Mouse (Mus musculus): ENCODE measurements around the gene Xpa. TPM values are rescaled to one million over a fixed set of nuclear protein-coding genes. Genes with fewer than 3 reads are reported as not detected.

The Xpa gene
- 23.8 and 24.3 TPM in 2 replicates for polyA plus RNA-seq (2014; fragmentation: Nextera tagmentation; extraction: Ambion mirVana)

DNA sequence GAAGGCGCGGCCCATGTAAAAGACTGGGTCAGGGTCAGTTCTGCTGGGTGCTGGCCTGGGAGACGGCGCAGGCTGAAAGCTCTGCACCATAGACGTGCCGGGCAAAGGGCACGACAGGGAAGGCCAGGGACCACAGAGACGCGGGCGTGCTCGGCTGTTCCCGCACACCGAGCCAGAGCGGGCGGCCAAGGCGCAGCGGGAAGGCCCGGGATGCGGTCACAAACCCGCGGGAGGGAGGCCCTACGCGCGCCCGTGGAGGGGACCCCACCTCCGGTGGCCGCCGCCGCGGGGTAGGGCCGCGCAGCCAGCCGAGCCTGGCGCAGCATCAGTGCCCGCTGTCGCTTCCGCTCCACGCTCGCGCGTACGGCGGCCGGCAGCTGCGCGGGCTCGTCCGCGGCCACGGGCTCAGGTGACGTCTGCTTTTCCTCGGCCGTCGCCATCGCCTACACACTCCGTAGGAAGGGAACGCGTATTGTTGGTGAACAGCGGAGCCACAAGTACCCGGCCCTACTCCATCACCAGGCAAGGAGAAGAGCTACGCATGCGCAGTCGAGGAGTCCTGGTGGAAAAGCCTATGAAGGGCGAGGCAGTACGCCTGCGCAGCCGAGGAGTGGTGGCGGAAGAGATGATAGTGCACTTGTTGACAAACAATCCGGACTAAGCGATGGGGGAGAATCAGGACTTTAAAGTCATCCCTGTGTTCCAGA, at the start of gene Xpa:
TSS of gene Xpa (minus strand) at position 531 of the 707 bp plus-strand sequence.
- peak; percentile 94 for ATAC-seq (ENCODE audit: low FRiP score, low TSS enrichment)
- Histone ChIP-seq H3K4me2 (replicated peaks; ENCODE audit: low read depth, low read length) (peak within 1 kb of the TSS; percentile 80), H3K9ac (ENCODE audit: low read depth, low read length) (peak within 1 kb of the TSS; percentile 91), H3K4me1 (ENCODE audit: control insufficient read depth, insufficient read depth, low read length) (no peaks in the 10 kb centered on the region; the same call in 1 of the 2 replicates), H3K9me3 (ENCODE audit: control insufficient read depth, low read length) (no peaks in the 10 kb centered on the region), H3K4me3 (ENCODE audit: low read length) (peak within 1 kb of the TSS; percentile 90), H3K36me3 (ENCODE audit: control insufficient read depth, insufficient read depth, low read length) (peaks cover 5% of the 10 kb centered on the region; the same call in 1 of the 2 replicates), H3K27me3 (ENCODE audit: control insufficient read depth, insufficient read depth, low read length) (no peaks in the 10 kb centered on the region), H3K27ac (ENCODE audit: low read depth, low read length) (peak within 1 kb of the TSS; percentile 68)
- WGBS: under 1% methylated on average over 54 of the region's 70 CpGs

DNA sequence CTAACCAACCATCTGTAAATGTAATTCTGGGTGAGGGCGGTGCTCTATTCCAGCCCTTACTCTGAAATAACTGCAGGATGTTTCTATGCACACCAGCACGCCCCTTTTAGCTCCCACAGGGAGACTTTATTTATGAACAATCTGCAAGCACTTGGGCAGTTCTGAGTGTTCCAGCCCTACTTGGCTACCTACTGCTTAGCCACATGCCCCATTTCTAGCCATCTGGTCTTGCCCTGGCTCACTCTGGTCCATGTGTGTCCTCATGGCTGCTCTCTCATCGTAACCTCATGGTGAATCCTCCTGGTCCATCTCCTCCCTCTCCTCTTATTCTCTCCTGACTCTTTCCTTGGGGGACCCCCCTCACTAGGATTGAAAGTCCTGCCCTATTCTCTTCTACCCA, 39.8 kb upstream of the Xpa start:
- 91% methylated on average over 3 of the region's 3 CpGs for WGBS
- no peak for ATAC-seq (ENCODE audit: low FRiP score, low TSS enrichment)
- H3K4me2 ChIP-seq (replicated peaks; ENCODE audit: low read depth, low read length): no peak overlapping the region
- H3K9me3 ChIP-seq (ENCODE audit: control insufficient read depth, low read length): no peaks in the 10 kb centered on the region
- no peak overlapping the region for H3K4me3 ChIP-seq (ENCODE audit: low read length)
- no peak overlapping the region for H3K27ac ChIP-seq (ENCODE audit: low read depth, low read length)
- H3K9ac ChIP-seq (ENCODE audit: low read depth, low read length): no peak overlapping the region
- H3K27me3 ChIP-seq (ENCODE audit: control insufficient read depth, insufficient read depth, low read length): no peaks in the 10 kb centered on the region
- H3K36me3 ChIP-seq (ENCODE audit: control insufficient read depth, insufficient read depth, low read length): no peaks in the 10 kb centered on the region
- no peaks in the 10 kb centered on the region for H3K4me1 ChIP-seq (ENCODE audit: control insufficient read depth, insufficient read depth, low read length)

DNA sequence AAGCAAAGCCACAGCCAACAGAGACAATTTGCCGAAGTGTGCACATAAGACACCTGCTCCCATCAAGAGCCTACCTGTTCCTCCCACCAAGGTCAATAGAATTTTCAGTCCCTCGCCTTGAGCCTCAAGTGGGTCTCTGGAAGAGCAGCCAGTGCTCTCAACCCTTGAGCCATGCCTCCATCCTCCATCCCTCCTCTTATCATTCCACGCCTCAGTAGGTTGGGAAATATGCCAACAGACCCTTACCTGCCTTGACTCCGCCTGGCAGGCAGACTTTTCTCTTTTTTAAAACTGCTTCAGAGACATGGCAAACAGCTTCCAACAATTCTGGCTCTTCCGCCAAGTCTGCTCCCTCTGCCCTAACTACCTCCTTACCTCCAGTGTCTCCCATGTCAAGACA, 38.6 kb upstream of the Xpa start:
- no peaks in the 10 kb centered on the region for H3K27me3 ChIP-seq (ENCODE audit: control insufficient read depth, insufficient read depth, low read length)
- H3K9ac ChIP-seq (ENCODE audit: low read depth, low read length): no peak overlapping the region
- no peaks in the 10 kb centered on the region for H3K9me3 ChIP-seq (ENCODE audit: control insufficient read depth, low read length)
- H3K4me3 ChIP-seq (ENCODE audit: low read length): no peak overlapping the region
- H3K27ac ChIP-seq (ENCODE audit: low read depth, low read length): no peak overlapping the region
- WGBS: 87% methylated on average over 5 of the region's 5 CpGs
- H3K4me1 ChIP-seq (ENCODE audit: control insufficient read depth, insufficient read depth, low read length): no peaks in the 10 kb centered on the region
- H3K36me3 ChIP-seq (ENCODE audit: control insufficient read depth, insufficient read depth, low read length): no peaks in the 10 kb centered on the region
- no peak overlapping the region for H3K4me2 ChIP-seq (replicated peaks; ENCODE audit: low read depth, low read length)
- ATAC-seq (ENCODE audit: low FRiP score, low TSS enrichment): no peak

DNA sequence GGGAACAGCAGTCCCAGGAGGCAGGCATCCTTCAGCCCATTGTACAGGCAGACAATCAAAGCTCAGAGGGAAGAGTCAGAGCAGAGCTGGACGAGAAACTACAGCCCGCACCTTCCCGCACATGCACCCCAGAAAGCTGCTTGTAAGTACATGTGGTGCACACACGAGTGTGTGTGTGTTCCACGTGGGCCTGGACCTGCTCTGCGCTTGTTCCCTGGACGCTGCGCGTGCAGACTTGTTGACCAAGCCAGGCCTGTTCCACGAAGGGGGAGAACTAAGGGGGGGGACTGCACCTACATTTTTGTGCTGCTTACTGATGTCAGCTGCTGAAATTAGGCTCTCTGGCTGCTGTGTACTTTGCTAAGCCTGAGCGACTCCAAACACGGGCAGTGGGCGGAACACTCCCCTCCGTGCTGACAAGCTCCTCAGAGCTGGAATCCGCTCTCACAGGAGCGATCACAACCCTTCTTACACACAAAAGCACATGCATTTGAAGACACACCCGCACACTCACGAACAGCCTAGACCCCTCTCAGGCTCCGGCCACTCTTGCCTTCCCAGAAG, 30.9 kb upstream of the Xpa start:
- 0 out of 2 replicates have a peak, but pooled peaks have one; percentile 52 for ATAC-seq (ENCODE audit: low FRiP score, low TSS enrichment)
- Histone ChIP-seq H3K36me3 (ENCODE audit: control insufficient read depth, insufficient read depth, low read length) (no peaks in the 10 kb centered on the region), H3K9ac (ENCODE audit: low read depth, low read length) (no peak overlapping the region), H3K9me3 (ENCODE audit: control insufficient read depth, low read length) (no peaks in the 10 kb centered on the region), H3K4me1 (ENCODE audit: control insufficient read depth, insufficient read depth, low read length) (no peaks in the 10 kb centered on the region), H3K27ac (ENCODE audit: low read depth, low read length) (no peak overlapping the region), H3K27me3 (ENCODE audit: control insufficient read depth, insufficient read depth, low read length) (no peaks in the 10 kb centered on the region), H3K4me3 (ENCODE audit: low read length) (no peak overlapping the region), H3K4me2 (replicated peaks; ENCODE audit: low read depth, low read length) (no peak overlapping the region)
- 52% methylated on average over 19 of the region's 19 CpGs for WGBS

DNA sequence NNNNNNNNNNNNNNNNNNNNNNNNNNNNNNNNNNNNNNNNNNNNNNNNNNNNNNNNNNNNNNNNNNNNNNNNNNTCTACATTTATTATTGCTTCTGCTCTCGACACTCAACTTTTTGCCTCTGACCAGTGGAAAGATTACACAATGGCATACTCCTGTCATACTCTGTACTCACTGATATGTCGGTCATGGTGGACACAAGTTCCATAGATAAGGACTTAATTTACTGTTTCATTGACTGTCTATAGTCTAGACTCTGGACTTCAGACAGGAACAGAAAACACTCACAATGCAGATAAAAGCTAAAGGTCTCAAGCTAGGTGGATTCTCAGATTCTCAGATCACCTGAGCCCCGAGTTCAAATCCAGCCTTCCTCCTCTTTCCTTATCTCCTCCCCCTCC, 25.0 kb upstream of the Xpa start:
- H3K4me3 ChIP-seq (ENCODE audit: low read length): no peak overlapping the region
- H3K27ac ChIP-seq (ENCODE audit: low read depth, low read length): no peak overlapping the region
- H3K27me3 ChIP-seq (ENCODE audit: control insufficient read depth, insufficient read depth, low read length): no peaks in the 10 kb centered on the region
- H3K36me3 ChIP-seq (ENCODE audit: control insufficient read depth, insufficient read depth, low read length): no peaks in the 10 kb centered on the region
- H3K9ac ChIP-seq (ENCODE audit: low read depth, low read length): no peak overlapping the region
- H3K9me3 ChIP-seq (ENCODE audit: control insufficient read depth, low read length): no peaks in the 10 kb centered on the region
- no peak for ATAC-seq (ENCODE audit: low FRiP score, low TSS enrichment)
- H3K4me2 ChIP-seq (replicated peaks; ENCODE audit: low read depth, low read length): no peak overlapping the region
- WGBS: 86% methylated on average over 3 of the region's 3 CpGs
- H3K4me1 ChIP-seq (ENCODE audit: control insufficient read depth, insufficient read depth, low read length): no peaks in the 10 kb centered on the region

DNA sequence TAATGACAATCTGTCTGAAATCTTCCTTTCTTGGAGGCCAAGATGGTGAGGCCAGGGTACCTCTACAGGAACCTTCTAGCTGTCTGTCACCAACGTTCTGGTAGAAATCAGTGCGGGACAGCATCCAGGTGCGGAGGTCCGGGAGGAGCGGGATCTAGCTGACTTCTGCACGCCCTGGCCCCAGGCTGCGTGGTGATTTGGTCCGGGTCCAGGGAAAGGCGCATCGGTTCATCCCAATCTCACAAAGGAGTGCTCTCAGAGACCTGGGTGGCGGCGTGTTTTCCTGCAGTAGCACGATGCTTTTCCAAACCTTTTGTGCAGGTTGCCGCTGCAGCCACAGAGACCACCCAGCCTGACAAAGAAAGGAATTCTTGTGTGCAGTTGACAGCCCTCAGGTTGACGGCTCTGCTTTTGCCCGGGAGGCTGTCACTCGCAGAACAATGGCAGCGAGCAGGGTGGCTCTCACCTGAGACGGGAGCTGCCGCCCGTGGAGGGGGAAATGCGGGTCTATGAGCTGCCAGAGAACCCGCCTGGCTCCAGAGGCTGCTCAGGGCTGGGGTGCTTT, 6.5 kb upstream of the Xpa start:
- Histone ChIP-seq H3K9me3 (ENCODE audit: control insufficient read depth, low read length) (peaks cover 2% of the 10 kb centered on the region; the same call in 1 of the 2 replicates), H3K27me3 (ENCODE audit: control insufficient read depth, insufficient read depth, low read length) (peaks cover 13% of the 10 kb centered on the region; the same call in 1 of the 2 replicates), H3K9ac (ENCODE audit: low read depth, low read length) (no peak overlapping the region), H3K4me1 (ENCODE audit: control insufficient read depth, insufficient read depth, low read length) (peaks cover 4% of the 10 kb centered on the region; the same call in 1 of the 2 replicates), H3K4me2 (replicated peaks; ENCODE audit: low read depth, low read length) (peak overlapping the region; percentile 52), H3K36me3 (ENCODE audit: control insufficient read depth, insufficient read depth, low read length) (no peaks in the 10 kb centered on the region), H3K4me3 (ENCODE audit: low read length) (peak overlapping the region; percentile 26; the same call in 1 of the 2 replicates), H3K27ac (ENCODE audit: low read depth, low read length) (no peak overlapping the region)
- 6% methylated on average over 23 of the region's 23 CpGs for WGBS
- peak; percentile 36 for ATAC-seq (ENCODE audit: low FRiP score, low TSS enrichment)

DNA sequence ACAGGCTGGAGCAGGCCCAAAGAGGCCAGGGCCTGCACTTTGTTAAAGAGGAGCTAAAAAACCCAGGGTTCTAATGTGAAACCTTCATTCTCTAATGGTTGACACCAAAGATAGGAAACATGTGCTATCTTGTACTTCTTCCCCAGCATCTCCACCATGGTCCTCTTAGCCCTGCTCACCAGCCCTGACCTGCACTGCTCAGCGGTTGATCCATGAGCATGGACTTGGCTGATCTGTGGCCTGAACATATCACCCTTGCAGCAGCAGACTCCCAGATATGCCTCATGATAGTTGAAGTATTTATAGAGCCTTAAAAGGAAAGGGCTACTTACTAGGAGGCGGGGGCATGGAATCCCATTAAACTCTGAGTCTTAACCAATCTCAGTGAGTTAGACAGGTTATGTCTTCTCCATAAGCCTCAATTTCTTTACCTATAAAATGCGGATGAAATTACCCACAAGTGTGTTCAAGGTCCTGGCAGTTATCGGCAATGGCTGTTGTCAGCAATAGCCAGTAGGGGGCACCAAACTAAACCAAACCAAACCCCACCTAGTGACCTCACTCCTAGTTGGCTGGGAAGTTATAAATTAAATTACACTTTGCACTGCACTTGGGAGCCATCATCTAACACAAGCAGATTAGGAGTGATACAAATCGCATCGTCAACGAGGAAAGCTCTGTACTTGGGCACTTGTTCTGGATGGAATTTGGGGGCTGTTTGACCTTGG, 5.9 kb upstream of the Xpa start:
- 8% methylated on average over 7 of the region's 7 CpGs for WGBS
- Histone ChIP-seq H3K9ac (ENCODE audit: low read depth, low read length) (no peak overlapping the region), H3K9me3 (ENCODE audit: control insufficient read depth, low read length) (no peaks in the 10 kb centered on the region; the same call in 1 of the 2 replicates), H3K27ac (ENCODE audit: low read depth, low read length) (no peak overlapping the region), H3K4me2 (replicated peaks; ENCODE audit: low read depth, low read length) (peak overlapping the region; percentile 52), H3K27me3 (ENCODE audit: control insufficient read depth, insufficient read depth, low read length) (peaks cover 13% of the 10 kb centered on the region; the same call in 1 of the 2 replicates), H3K4me3 (ENCODE audit: low read length) (no peak overlapping the region), H3K4me1 (ENCODE audit: control insufficient read depth, insufficient read depth, low read length) (peaks cover 4% of the 10 kb centered on the region; the same call in 1 of the 2 replicates), H3K36me3 (ENCODE audit: control insufficient read depth, insufficient read depth, low read length) (no peaks in the 10 kb centered on the region)
- ATAC-seq (ENCODE audit: low FRiP score, low TSS enrichment): peak; percentile 68

DNA sequence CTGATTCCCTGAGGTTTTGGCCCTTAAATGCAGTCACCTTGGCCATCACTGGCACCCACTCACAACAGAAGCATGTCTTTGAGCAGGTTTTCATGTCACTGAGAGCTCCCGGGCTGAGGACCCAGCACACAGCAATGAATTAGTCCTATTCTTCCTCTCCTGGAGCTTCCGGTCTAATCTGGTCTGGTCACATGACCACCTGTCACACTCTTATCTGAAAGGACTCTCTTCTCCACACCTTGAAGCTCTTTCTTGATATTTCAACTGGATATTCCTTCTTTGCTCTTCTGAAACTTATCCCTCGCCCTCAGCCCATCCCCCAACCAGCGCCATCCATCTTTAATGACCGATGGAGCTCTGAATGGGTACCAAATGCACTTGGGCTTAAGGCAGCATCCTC, 2.0 kb upstream of the Xpa start:
- H3K4me2 ChIP-seq (replicated peaks; ENCODE audit: low read depth, low read length): no peak overlapping the region
- no peak overlapping the region for H3K9ac ChIP-seq (ENCODE audit: low read depth, low read length)
- WGBS: 77% methylated on average over 5 of the region's 5 CpGs
- no peaks in the 10 kb centered on the region for H3K9me3 ChIP-seq (ENCODE audit: control insufficient read depth, low read length)
- H3K36me3 ChIP-seq (ENCODE audit: control insufficient read depth, insufficient read depth, low read length): no peaks in the 10 kb centered on the region
- H3K4me1 ChIP-seq (ENCODE audit: control insufficient read depth, insufficient read depth, low read length): peaks cover 4% of the 10 kb centered on the region; the same call in 1 of the 2 replicates
- no peak overlapping the region for H3K27ac ChIP-seq (ENCODE audit: low read depth, low read length)
- H3K4me3 ChIP-seq (ENCODE audit: low read length): no peak overlapping the region
- no peak for ATAC-seq (ENCODE audit: low FRiP score, low TSS enrichment)
- peaks cover 9% of the 10 kb centered on the region; the same call in 1 of the 2 replicates for H3K27me3 ChIP-seq (ENCODE audit: control insufficient read depth, insufficient read depth, low read length)

Data from kidney, embryonic 14.5 days (tissue).